Mouse (Mus musculus) E14TG2a.4 (cell line): ENCODE data around the gene Mrpl43.

Source experiments
- CTCF ChIP-seq: conservative IDR thresholded peaks from 2 replicates; pipeline ENCODE4 v1.5.1; 2014; ENCODE audit warnings: low read length
- POU5F1 ChIP-seq: IDR thresholded peaks from 2 replicates; pipeline ENCODE4 v1.6.1; 2014; ENCODE audit warnings: low read length, borderline replicate concordance

DNA sequence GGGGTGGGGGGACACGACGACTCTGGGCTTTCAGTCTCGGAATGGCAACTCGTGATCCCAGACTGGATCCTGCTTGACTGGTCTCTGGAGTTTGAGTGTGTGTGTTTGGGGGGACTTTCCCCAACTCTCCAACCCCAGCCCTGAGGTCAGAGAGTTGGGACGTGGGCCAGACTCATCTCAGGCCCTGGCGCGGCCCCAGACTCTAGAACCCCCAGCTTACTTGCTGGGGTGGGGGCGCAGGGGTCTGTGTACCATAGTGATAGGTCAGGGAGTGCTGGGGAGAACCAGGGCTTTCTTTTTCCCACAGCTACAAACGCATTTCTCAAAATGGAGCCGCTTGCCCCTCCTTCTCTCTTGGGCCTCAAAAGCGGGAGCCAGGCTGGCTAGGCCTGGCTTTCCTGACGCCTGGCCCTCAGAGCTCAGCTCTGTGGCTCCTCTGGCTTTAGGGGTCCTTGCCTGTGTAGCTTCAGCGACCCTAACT is 12.1 kb upstream of the Mrpl43 start:
- TF ChIP-seq CTCF = no peak
- TF ChIP-seq POU5F1 = no peak
